Mouse (Mus musculus): ENCODE measurements around the gene Chd6. TPM values are rescaled to one million over a fixed set of nuclear protein-coding genes. Genes with fewer than 3 reads are reported as not detected.

The Chd6 gene
- total RNA-seq, 2 experiments from 2014 or later: 56.7 to 57.9 TPM

DNA sequence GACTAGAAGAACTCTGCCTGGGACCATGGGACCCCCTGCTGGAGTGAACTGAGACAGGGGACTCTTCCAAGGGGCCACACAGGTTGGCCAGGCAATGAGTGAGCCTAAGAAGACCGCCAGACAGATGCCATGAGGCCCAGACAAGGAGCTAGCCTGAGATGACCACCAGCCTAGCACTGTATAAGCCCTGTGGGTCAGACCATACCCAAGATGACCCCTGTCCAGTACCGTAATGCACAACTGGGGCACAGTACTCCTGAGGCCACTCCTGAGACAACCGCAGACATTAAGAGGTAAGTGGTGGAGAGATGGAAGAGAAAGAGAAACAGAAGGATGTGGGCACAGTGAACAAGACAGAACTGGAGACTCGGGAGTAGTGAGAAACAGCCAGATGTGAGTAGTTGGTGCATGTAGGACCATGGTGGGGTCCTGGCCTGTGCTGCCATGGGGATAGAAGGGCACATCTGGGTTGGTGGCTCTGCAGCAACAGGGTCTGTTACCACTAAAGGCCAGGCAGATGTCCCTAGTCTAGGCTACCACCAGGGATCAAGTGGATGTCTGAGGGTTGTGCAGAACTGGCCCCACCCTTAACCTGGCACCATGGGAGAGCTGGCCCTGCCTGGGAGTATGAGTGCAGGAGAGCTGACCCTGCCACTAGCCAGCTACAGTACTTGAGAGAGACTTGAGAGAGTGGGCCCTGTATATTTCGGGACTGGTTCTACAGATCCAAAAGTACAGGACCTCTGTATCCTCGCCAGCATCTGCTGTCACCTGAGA is 111.7 kb downstream of the Chd6 start:
- no peak for TF ChIP-seq CTCF (conservative IDR thresholded peaks at IDR 0.05)

DNA sequence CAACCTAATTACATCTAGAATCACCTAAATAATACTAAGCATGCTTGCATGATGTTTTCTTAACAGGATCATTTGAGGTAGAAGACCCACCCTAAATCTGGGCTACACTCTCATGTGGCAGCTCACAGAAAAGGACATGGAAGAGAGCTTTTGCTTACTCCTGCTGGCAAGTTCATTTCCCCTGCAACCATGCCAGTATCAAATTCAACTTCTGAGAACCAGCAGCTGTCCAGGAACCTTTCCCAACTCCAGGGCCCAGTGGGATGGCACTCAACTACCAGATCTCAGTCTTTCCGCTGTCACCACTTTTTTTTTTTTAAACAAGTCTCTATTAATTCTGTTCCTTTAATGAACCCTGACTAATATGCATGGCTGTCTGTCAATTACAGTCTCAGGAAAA is 114.7 kb downstream of the Chd6 start:
- Histone ChIP-seq H3K4me3 (no peak overlapping the region), H3K27ac (no peak overlapping the region)
- TF ChIP-seq CTCF (conservative IDR thresholded peaks at IDR 0.05): no peak
- DNase-seq (ENCODE audit: low spot score in 2 of 2): no peak

More for the DNA sequence above, 111.7 kb downstream of the Chd6 start:
- no peak overlapping the region for H3K27ac ChIP-seq
- H3K4me3 ChIP-seq: no peak overlapping the region
- DNase-seq (ENCODE audit: low spot score in 2 of 2): no peak

DNA sequence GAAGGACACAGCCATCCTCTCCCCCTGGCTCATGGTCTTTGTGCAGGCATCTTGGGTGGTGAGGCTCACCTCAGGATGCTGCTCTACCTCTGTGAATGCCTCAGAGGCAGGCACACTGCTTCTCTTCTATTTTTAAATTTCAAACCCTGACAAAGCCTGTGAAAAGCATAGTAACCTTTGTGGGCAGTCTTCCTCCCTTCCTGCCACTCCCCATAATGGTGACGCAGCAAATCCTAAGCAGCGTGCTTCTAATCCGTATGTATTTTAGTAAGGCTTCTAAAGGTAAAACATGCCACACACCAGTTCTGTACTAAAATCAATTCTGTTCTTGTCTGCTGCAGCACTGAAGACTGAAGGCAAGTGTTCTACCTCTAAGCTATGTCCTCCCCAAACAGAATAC is 116.4 kb downstream of the Chd6 start:
- no peak overlapping the region for H3K4me3 ChIP-seq
- DNase-seq (ENCODE audit: low spot score in 2 of 2): no peak
- H3K27ac ChIP-seq: no peak overlapping the region
- TF ChIP-seq CTCF (conservative IDR thresholded peaks at IDR 0.05): no peak

DNA sequence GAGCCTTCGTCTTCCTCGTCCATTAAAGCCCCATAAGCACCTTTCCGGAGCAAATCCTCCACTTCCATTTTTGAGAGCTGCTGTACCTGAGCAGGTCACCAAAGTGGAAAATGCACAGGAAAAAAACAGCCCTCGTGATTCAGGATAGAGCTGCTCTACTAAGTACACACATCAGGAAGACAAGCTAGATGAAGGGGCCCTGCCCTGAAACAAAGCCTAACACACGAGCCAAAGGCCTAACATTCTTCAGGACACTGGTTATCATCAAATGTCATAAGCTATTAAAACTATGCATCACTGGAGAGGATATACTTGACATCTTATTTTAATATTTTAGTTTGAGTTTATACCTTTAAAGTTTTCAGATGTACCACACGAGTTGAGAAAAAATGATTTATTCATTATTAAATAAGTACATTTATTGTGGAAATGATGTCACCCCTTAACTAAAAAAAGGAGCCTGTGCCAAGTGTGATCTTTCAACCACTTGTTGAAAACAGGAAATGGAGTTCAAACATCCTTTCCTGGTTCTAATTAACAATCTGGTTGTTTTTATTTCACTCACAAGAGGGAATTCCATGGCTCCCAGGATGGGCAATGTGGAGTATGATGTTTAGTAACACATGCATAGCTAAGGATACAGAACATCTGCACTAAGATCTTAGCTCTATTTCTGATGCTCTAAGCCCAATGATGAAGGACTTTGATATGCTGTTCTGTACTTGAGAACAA is 118.4 kb downstream of the Chd6 start:
- no peak for DNase-seq (ENCODE audit: low spot score in 2 of 2)
- Histone ChIP-seq H3K4me3 (no peak overlapping the region), H3K27ac (no peak overlapping the region)
- TF ChIP-seq CTCF (conservative IDR thresholded peaks at IDR 0.05): no peak

DNA sequence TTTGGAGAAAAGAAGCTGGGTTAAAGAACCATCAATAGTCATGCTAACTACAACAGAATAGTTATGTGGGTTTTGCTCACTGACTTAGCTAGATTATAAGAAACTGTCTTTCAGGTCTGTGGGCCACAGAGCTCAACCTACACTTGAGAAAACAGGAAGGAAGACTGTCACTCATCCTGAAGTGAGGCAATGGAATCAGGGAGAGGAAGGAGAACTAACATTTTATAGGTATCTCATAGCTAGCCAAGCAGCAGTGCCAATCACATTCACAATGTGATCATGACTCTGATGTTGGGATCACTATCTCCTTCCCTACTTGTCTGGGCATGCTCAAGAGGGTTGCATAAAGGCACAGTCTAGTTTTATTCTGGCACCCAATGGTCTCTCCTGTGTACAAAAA is 121.4 kb downstream of the Chd6 start:
- TF ChIP-seq CTCF (conservative IDR thresholded peaks at IDR 0.05): no peak
- Histone ChIP-seq H3K4me3 (no peak overlapping the region), H3K27ac (no peak overlapping the region)
- no peak for DNase-seq (ENCODE audit: low spot score in 2 of 2)

DNA sequence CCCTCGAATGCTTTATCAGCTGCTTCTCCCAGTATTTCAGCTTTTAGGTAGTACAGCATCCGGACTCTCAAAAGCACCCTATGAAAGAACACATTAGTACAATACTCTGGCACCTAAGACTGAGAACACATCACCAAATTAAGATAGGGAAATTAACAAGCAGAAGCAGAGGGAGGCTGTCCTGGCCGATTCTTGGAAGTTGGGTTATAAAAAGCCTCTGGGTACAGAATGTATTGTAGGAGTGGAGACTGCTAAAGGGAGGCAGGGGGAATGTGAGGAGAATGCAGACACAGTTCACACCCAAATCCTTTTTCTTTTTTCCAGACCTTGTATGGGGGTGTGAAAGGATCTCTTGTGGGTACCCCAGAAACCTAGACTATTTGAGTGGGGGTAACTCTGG is 126.2 kb downstream of the Chd6 start:
- no peak overlapping the region for H3K27ac ChIP-seq
- no peak for TF ChIP-seq CTCF (conservative IDR thresholded peaks at IDR 0.05)
- DNase-seq (ENCODE audit: low spot score in 2 of 2): no peak

DNA sequence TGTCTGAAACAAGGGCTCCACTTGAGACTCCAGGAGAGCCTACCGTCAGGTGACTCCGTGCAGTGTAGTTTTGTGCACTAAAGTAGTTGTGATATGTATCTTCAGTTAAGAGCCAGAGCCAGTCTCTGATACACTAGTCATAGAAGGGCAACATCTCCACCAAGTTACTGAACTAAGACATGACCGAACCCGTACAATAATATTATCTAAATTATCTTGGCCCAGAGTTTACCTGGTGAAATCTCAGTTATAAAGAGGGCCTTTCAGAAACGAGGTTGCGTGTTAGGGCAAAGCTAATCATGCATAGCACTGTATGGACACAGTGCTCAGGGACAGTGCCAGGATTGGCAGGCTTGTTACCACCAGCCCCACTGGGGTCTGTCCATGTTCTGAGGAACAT is 127.1 kb downstream of the Chd6 start:
- TF ChIP-seq CTCF (conservative IDR thresholded peaks at IDR 0.05): no peak
- DNase-seq (ENCODE audit: low spot score in 2 of 2): no peak
- Histone ChIP-seq H3K27ac (no peak overlapping the region), H3K4me3 (no peak overlapping the region)

More for the DNA sequence above, 126.2 kb downstream of the Chd6 start:
- H3K4me3 ChIP-seq: no peak overlapping the region

DNA sequence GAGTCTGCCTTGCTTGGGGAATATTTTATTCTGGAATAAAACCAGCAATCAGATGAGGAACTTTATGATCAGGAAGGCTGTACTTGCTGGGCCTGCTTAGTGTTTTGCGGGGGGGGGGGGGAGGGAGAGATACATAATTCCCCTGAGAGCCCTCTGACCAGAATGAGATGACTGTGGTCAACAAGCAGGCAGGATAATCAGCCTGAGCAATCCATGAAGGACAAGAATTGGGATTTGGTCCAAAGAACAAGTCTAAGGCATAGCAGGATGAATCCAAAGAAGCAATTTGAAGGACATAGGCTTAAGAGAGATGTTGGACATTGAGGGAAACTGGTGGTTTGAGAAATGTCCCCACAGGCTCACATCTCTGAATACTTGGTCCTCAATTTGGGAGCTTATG is 130.2 kb downstream of the Chd6 start:
- Histone ChIP-seq H3K4me3 (no peak overlapping the region), H3K27ac (no peak overlapping the region)
- no peak for DNase-seq (ENCODE audit: low spot score in 2 of 2)
- TF ChIP-seq CTCF (conservative IDR thresholded peaks at IDR 0.05): no peak

DNA sequence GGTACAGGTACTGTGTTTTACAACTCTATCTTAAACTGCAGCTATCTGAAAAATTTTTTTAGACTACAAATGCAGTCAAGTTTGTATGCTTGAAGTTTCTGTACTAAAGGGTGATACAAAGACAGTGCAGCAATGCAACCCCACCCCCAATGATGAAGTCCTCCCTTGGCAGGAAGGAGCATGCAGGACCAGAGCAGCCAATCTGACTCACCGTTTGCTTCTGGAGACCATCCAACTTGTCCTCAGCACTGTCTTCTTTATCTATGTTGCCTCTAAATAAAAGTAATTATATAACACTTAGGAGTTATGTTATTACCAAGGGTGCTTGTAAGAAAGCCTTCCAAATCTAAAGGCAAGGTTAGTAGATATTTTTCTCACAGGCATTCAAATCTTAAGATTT is 131.6 kb downstream of the Chd6 start:
- TF ChIP-seq CTCF (conservative IDR thresholded peaks at IDR 0.05): no peak
- no peak for DNase-seq (ENCODE audit: low spot score in 2 of 2)
- H3K4me3 ChIP-seq: no peak overlapping the region
- 0 out of 2 replicates have a peak overlapping the region, but pooled peaks have one; percentile 12 for H3K27ac ChIP-seq

DNA sequence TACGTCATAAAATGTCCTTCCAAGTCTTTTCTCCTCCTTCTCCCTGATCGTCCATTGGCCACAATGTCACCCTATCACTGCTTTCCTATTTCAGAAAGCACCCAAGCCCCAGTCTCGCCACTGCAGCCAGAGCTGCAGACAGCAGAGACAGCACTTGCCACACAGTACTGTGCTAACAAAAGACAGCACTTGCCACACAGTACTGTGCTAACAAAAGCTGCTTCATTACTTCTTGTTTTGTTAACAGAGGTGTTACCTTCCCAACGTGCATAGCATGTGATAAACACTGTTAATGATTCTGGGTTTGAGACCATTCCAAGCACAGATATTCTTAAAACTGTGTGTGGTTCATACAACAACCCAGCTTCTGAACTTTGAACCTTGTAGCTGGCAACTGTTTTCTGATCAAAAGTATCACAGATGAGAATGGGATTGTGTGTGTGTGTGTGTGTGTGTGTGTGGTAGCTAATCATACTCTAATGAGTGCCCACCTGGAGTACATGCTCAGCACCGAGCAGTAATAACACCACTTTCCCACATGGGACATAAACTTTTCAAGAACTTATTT is 135.1 kb downstream of the Chd6 start:
- no peak overlapping the region for H3K27ac ChIP-seq
- no peak overlapping the region for H3K4me3 ChIP-seq
- no peak for TF ChIP-seq CTCF (conservative IDR thresholded peaks at IDR 0.05)
- DNase-seq (ENCODE audit: low spot score in 2 of 2): no peak

DNA sequence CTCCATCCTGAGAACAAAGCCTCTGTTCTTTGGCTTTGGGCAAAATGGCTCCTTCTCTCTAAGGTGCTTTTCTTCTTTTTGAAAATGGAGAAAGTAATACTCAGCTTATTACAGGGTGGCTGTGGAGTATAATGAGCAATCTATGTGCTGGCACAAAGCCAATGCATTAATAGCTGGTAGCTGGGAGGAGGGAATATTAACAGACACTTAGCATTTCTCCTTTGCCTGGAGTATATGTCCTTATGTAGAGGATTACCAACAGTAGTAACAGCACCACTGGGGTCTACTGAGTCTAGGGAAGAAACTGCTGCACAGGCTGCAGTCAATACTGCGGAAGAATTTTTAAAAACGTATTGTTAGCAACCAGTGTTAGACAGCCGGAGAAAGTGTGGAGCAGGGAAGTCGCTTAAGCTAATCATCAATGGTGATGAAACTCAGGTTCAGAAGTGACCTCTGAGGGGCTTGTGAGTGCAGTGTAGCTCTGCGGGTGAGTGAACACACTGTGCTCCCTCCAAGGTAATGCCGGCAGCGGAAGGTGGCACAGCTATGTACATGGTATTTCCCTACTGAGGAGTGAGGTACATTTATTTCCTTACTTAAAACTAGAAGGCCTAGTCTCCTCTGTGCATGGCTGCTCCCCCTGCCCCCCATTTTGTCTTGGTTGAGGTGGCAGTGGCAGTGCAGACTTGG is 136.6 kb downstream of the Chd6 start:
- Histone ChIP-seq H3K27ac (no peak overlapping the region), H3K4me3 (no peak overlapping the region)
- no peak for DNase-seq (ENCODE audit: low spot score in 2 of 2)
- TF ChIP-seq CTCF (conservative IDR thresholded peaks at IDR 0.05): no peak

DNA sequence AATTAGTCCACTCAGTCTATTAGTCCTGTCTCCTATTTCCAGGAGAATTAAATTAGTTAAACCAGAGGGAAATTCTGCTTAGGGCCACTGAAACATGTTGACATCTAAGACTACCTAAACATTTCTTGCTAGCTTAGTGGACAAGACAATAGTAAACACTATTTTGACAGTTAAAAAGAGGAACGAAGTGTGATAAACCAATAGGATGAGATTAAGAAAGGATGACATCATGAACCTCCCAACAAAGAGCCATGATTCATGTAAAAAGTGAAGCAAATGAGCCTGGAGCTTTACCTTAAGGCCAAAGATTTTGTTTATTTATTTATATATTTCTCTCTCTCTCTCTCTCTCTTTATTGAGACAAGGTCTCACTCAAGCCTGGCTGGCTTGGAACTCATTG is 146.7 kb downstream of the Chd6 start:
- no peak for TF ChIP-seq CTCF (conservative IDR thresholded peaks at IDR 0.05)
- no peak overlapping the region for H3K27ac ChIP-seq
- H3K4me3 ChIP-seq: no peak overlapping the region
- DNase-seq (ENCODE audit: low spot score in 2 of 2): no peak

Measured in layer of hippocampus, adult 2 months (tissue).